Mouse (Mus musculus): Measurements from ENCODE around the gene Wdr4.
"Not testable (repeated sequence)": the region's sequence is repeated elsewhere in the genome, so short reads cannot be mapped to it uniquely, and the experiment has no call there.

Wdr4 gene

DNA sequence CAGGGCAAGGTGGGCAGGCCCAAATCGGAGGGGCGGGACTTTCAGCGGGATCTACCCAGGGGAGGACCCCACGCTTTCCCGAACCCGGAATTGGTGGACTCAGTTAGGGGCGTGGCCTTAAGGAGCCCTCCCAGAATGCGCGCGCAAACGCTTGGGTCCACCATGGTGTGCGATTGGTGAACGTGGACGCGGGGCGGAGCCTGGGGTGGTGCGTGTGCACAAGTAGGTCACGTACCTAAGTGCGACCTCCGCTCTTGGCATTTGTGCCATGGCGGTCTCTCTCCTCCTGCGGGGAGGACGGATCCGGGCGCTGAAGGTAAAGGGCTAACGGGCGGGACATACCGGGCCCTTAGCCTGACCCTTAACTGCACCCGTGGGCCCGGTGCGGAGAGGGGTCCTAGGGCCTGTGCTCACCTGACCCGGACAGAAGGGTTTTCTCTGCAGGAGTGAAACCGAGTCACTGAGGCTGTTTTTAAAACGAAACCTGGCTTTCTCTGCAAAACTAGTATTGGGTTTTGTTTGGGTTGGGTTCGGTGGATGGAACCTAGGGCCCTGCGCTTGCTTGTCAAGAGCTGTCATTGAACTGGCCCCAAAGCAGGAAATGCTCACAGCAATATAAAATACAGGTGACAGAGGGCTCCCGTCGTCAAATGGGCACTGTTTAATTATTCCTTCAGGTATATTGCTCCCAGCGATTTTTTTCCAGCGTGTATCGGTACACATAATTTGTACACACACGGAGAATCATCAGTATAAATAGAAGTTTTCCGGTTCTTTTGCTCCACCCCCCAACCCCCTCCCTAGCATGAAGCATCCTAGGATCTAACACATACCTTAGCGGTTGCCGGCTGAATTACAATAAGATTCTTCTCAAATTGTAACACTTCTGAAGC lies at the start of gene Wdr4, which contains the start of gene Ndufv3:
Gene Wdr4 (minus strand): TSS at position 35 of the 893 bp plus-strand sequence.
Gene Ndufv3 (plus strand): TSS at position 170 of the 893 bp plus-strand sequence.
- POLR2A ChIA-PET = interaction anchor here (0.6 to 3.0 kb wide), 31 partner anchors 8 to 982 kb away, joined by 3 to 19 read pairs (median 4); partner anchors contain the start of genes Pknox1 (in 2 of the 4) and Cbs (in 1 of the 4)
- CTCF ChIA-PET = interaction anchor here (0.5 to 1.8 kb wide), 23 partner anchors 7 to 1180 kb away, joined by 3 to 12 read pairs (median 3); no protein-coding TSS in a partner anchor

DNA sequence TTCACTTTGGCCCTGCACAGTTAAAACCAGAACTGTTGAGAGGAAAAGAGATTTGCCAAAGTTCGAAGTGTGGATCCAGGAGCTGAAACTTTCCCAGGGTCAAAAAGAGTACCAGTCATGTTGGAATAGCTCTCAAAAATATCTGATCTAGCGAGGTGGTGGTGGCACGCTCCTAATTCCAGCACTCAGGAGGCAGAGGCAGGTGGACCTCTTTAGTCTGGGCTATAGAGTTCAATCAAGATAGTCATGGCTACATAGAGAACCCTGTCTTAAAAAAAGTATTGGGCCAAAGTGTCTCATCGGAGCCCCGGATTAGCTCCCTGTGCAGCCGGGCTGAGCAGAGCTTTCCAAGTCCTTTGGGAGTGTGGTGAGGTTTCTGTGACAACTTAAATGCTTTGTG lies 46.5 kb upstream of the Wdr4 start:
- ChIA-PET POLR2A (interaction anchor here (0.6 to 9.5 kb wide), 41 partner anchors 8 to 308 kb away, joined by 3 to 182 read pairs (median 5); partner anchors contain the start of genes Cbs (in 2 of the 4), Wdr4 (in 2 of the 4) and Ndufv3 (in 1 of the 4)), CTCF (interaction anchor here (0.5 to 2.1 kb wide), 7 partner anchors 8 to 74 kb away, joined by 4 to 9 read pairs (median 5); no protein-coding TSS in a partner anchor)

DNA sequence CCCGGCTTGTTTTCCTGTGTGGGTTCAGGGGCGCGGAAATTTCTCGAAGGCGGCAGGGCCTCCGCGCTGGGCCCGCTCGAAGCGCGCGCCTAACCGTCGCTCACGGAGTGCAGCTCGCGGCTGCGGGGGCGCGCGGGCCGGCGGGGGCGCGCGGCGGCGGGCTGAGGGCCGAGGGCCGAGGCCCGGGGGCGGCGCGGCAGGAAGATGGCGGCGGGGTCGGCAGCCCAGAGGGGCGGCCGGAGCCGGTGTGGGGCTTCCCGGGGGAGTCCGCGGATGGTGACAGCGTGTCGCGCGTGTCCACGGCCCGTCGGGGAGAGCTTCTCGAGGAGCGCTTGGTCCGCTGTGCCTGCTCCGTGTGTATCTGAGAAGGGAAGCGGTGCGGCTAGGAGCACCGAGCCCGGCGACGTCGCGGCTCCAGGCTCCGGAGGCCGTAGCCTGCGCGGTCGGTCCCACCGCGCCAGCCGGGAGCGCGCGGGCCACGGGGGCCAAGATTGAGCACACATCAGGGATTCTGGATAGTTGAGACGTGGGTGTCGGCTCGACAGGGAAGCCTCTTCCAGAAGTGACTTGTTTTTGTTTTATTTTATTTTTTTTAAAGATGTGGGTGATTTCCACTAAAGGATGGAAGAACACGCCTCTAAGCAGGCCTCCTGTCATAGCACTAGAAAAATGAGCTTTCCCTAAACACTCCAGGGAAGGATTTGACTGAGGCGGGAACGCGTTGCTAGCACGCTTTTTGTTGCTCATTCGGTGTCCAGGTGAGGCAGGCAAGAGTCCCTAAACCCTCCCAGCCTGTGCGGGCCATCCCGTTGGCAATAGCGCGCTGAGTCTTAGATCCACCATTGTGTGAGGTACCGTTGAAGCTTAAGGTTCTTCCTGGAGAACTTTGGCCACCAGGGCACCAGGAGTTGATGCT lies 45.6 kb upstream of the Wdr4 start:
- CTCF ChIA-PET = interaction anchor here (0.6 to 2.1 kb wide), 12 partner anchors 9 to 446 kb away, joined by 3 to 10 read pairs (median 6); no protein-coding TSS in a partner anchor

DNA sequence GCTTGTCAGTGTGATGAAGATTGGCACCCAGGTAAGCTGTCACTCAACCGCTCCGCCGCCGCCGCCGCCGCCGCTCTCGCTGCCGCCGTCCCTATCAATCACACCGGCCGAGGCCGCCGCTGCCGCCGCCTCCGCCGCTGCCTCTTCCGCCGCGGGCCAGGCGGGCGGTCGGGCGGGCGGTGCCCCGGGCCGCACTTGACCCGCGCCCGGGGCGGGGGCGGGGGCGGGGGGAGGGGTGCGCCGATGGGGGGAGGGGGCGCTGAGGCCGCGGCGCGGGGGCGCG lies 45.0 kb upstream of the Wdr4 start:
- ChIA-PET POLR2A (interaction anchor here (0.5 to 9.5 kb wide), 78 partner anchors 8 to 757 kb away, joined by 3 to 182 read pairs (median 4); partner anchors contain the start of genes Cbs (in 3 of the 4), Ndufv3 (in 2 of the 4), Wdr4 (in 2 of the 4) and Abcg1 (in 1 of the 4)), CTCF (interaction anchor here in 2 of 4 experiments (0.6 to 1.7 kb wide), 5 partner anchors 72 to 446 kb away, joined by 3 to 10 read pairs (median 4); no protein-coding TSS in a partner anchor)

More for the DNA sequence above, 45.6 kb upstream of the Wdr4 start:
- POLR2A ChIA-PET = interaction anchor here (0.6 to 9.5 kb wide), 54 partner anchors 7 to 289 kb away, joined by 3 to 182 read pairs (median 4); partner anchors contain the start of genes Cbs (in 2 of the 4), Wdr4 (in 2 of the 4) and Ndufv3 (in 1 of the 4)

DNA sequence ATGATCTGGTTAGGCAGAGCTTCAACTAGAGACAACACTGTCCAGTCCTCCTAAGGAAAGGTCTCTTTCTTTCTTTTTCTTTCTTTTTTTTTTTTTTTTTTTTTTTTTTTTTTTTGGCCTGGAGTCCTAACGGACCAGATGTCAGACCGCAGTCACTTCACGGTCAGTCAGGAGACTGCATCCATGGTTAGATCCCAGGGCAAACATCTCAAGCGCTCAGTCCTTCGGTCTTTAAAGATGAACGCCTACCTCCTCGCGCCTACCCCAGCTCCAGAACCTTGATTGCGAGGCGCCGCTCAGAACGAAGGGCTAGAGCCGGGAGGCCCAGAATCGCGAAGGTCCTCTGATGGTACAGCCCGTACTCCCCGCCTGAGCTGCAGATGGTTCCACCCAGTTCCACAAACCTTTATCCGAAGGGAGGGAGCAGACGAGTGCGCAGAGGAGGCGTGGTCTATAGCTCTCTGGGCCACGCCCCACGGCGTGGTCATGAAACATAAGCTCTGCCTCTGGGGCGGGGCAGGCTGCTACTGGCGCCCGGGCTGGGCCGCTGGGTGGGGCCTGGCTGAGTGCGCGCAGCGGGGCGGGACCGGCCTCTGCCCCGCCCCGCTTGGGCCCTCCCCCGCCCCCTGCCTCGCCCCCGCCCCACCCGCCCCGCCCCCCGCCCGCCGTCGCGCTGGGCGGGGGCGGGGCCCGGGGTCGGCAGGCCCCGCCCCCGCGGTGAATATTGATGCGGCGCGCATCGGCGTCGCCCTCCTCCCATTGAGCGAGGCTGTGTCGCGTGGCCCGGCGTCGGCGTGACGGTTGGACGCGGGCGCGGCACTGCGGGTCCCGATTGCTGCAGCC lies 44.5 kb upstream of the Wdr4 start, which contains the start of gene Pknox1:
Gene Pknox1 (plus strand): TSS at position 720 of the 843 bp plus-strand sequence.
- POLR2A ChIA-PET = interaction anchor here (0.5 to 9.5 kb wide), 88 partner anchors 8 to 758 kb away, joined by 3 to 182 read pairs (median 4); partner anchors contain the start of genes Cbs (in 3 of the 4), Ndufv3 (in 2 of the 4), Wdr4 (in 2 of the 4) and Abcg1 (in 1 of the 4)
- CTCF ChIA-PET = interaction anchor here in 3 of 4 experiments (0.5 to 1.7 kb wide), 11 partner anchors 9 to 902 kb away, joined by 3 to 10 read pairs (median 3); no protein-coding TSS in a partner anchor

DNA sequence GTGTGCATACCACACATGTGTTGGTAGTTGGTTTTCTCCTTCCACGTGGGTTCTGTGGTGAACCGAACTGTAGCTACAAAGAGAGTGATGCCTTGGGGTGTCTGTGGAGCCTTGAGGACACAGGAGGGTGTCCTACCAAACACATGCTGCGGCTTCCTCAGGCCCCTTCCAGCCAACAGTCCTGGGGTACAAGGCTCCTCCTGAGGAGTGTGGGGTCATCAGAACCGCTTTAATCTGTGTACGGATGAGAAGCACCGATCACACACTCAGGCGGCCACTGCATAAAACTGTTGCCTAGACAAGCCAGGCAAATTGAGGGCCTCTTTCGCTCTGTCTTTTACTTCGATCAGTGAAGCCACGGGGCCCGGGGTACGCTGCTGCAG lies 43.8 kb upstream of the Wdr4 start:
- ChIA-PET POLR2A (interaction anchor here (0.5 to 9.5 kb wide), 73 partner anchors 7 to 759 kb away, joined by 3 to 182 read pairs (median 4); partner anchors contain the start of genes Cbs (in 3 of the 4), Ndufv3 (in 2 of the 4), Wdr4 (in 2 of the 4) and Abcg1 (in 1 of the 4)), CTCF (interaction anchor here in 3 of 4 experiments (0.5 to 1.7 kb wide), 7 partner anchors 10 to 902 kb away, joined by 3 to 10 read pairs (median 3); no protein-coding TSS in a partner anchor)

DNA sequence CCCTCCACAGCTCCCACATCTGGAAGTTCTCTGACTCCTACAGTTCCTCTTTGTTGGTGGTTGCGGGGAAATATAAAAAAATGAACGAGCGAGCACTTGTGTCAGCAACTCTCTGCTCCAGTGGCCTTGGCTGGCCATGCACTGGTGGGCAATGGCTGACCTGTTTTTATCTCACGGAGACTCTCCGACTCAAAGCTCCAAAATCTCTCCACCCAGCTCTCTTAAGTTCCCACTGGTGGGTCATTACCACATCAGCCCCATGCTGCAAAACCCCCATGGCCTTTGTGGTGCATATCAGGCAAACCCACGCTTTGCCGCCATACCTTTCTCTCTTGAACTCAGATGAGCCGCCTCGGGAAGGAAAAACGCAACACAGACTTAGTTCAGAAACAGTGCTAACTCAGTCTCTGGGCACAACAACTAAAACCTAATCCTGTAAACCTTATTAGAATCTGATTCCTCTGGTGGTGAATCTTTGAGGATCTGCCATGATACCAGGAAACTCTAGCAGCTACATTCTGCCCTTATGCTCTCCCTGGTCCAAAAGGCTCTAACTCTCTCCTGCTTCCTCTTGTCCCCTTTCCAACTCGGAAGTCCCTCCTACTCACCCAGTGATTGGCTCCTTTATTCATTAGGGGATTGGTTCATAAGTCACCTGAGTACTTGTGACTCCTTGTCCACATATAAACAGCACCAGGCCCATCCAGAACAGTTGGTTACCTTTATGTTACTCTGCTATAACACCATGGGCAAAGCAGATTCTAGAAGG lies 39.4 kb upstream of the Wdr4 start:
- CTCF ChIA-PET = no interaction called here
- POLR2A ChIA-PET = interaction anchor here in 3 of 4 experiments (0.6 to 5.4 kb wide), 60 partner anchors 8 to 554 kb away, joined by 3 to 52 read pairs (median 4); partner anchors contain the start of genes Cbs (in 2 of the 3), Ndufv3 (in 1 of the 3) and Wdr4 (in 1 of the 3)

DNA sequence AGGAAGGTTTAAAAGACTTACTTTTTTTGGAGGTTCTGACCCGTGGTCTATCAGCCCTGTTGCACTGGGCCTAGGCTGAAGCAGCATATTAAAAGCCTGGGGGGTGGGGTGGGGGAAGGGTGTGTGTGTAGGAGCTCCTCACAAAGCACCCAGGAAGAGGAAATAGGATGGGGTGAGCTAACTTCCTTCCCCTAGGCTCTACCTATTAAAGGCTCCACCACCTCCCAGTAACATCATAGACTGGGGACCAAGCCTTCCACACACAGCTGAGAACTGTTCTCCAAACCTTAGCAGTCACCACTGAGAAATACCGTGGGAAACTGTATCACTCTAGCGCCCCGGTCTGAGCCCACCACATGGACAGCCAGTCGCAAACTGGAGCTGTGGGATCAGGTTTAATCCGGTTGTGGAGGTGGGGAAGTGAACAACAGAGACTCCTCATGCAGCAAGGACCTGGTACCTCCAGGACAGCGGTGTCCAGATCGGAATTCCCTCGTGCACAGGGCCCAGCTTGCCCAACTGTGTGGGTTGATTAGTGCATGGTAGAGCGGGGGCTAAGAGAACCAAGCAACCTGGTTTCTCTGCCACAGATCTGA lies 38.3 kb upstream of the Wdr4 start:
- CTCF ChIA-PET = interaction anchor here in 1 of 4 experiments (0.7 kb wide), 1 partner anchor 68 kb away, joined by 3 read pairs; no protein-coding TSS in a partner anchor
- POLR2A ChIA-PET = interaction anchor here (0.6 to 5.4 kb wide), 56 partner anchors 8 to 287 kb away, joined by 3 to 52 read pairs (median 5); partner anchors contain the start of genes Cbs (in 2 of the 4) and Pde9a (in 1 of the 4)

DNA sequence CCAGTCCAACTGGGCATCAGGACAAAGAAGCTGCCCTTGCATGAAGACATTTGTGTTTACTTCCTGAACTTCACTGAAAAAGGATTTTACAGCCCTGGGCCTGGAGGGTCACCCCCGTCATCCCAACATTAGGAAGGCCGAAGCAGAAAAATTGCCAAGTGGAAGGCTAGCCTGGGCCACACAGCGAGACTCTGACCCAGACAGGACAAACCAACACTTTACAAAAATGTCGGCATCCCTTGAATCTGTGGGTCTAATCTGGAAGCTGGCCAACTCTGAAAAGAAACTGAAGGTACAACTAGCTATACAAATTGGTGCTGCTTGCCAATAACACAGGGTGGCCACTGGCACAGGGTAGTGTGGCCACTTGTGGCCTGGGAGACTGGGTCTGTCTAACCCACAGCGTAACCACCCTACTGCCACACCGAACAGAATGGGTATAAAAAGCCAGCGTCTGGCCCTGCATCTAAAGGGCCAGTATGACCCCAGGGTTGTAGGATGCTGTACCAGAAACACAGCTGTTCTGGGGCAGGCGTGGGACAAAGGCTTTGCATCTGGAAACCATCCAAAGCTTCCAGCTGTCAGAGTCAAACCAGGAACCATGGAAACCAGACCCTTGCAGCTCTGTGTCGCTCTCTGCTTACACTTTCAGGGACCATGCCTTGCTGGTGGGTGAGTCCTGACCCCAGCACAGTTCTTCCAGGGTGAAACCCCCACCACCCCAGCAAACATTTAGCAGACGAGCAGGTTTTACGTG lies 37.5 kb upstream of the Wdr4 start:
- ChIA-PET CTCF (interaction anchor here in 1 of 4 experiments (0.7 kb wide), 1 partner anchor 67 kb away, joined by 3 read pairs; no protein-coding TSS in a partner anchor), POLR2A (interaction anchor here (0.6 to 5.4 kb wide), 45 partner anchors 8 to 263 kb away, joined by 3 to 52 read pairs (median 5); partner anchors contain the start of genes Cbs (in 2 of the 4) and Pde9a (in 1 of the 4))

DNA sequence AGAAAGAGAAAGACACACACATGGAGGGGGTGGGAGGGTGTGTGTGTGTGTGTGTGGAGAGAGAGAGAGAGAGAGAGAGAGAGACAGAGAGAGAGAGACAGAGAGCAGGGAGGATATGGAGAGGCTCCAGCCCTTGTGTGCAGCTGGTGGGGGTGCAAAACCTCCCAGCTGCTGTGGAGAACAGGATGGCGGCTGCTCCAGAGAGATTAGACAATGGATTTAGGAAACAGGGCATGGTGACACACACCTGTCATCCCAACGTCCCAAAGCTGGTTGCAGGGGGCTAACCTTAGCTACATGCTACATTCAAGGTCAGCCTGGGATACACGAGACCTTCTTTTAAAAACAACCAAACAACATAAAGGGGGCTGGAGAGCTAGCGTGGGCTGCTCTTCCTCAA lies 36.5 kb upstream of the Wdr4 start:
- POLR2A ChIA-PET = interaction anchor here in 2 of 4 experiments (0.5 to 5.4 kb wide), 8 partner anchors 8 to 97 kb away, joined by 3 to 40 read pairs (median 4); partner anchors contain the start of gene Pknox1 (in 1 of the 2)

DNA sequence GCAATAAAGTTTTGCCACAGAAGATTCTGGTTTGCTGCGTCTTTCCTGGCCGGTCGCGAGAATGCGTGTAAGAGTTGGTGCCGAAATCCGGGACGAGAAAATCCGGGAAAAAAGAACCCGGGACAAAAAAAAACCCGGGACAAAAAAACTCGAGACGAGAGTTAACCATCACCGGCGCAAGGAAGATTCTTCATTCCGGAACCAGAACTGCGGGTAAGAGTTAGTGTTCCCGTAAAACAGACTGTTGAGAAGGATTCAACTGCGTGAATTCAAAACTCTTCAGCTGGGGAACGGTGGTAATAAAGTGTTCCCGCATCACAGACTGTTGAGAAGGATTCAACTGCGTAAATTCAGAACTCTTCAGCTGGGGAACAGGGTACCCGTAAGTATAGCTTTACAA lies 32.8 kb upstream of the Wdr4 start:
- POLR2A ChIA-PET = interaction anchor here in 3 of 4 experiments (0.8 to 4.4 kb wide), 4 partner anchors 11 to 107 kb away, joined by 3 to 31 read pairs (median 10); partner anchors contain the start of gene Pknox1 (in 1 of the 3)
- CTCF ChIA-PET = not testable (repeated sequence)

More for the DNA sequence above, 36.5 kb upstream of the Wdr4 start:
- CTCF ChIA-PET = no interaction called here

DNA sequence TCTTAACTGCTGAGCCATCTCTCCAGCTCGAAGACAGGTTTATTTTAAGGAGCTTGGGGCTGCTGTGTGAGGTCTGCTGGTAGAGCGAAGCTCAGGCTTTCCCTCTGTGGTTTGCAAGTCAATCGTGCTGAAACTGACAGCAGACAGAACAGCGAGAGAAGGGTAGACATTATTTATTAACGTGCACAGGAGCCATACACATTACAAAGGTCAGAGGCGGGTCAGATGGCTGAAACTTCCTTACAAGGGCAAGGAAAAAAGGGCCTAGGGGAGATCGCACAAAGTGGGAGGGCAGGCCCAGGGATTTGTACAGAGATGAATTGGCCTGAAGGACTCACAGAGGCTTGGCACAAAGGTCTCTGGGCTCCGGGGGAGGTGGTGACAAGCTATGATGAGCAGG lies 29.6 kb upstream of the Wdr4 start:
- CTCF ChIA-PET = interaction anchor here in 1 of 4 experiments (0.6 kb wide), 1 partner anchor 69 kb away, joined by 4 read pairs; no protein-coding TSS in a partner anchor
- POLR2A ChIA-PET = interaction anchor here in 3 of 4 experiments (0.6 to 5.6 kb wide), 18 partner anchors 9 to 261 kb away, joined by 3 to 52 read pairs (median 4); partner anchors contain the start of gene Pknox1 (in 2 of the 3)

DNA sequence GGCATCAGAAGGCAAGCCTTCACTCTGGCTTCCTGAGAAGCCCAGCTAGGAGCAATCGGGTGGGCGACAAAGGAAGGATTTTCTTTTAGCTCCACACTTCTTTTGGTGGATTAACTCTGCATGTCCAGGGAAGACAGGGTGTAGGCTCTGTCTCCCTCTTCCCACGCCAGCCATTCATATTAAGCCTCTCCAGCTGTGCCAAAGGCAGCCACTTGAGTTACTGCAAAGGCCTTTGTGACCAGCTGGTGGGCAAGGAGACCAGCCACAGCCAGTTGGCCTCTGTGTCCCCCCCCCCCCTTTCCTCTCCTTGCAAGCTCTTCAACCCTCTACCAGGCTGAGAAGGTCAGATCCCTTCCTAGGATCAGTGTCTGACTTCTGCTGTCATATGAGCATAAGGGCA lies 28.2 kb upstream of the Wdr4 start:
- ChIA-PET CTCF (interaction anchor here in 1 of 4 experiments (0.7 kb wide), 2 partner anchors 203 to 204 kb away, joined by 3 to 4 read pairs; no protein-coding TSS in a partner anchor), POLR2A (interaction anchor here (0.6 to 5.6 kb wide), 13 partner anchors 11 to 259 kb away, joined by 3 to 52 read pairs (median 5); partner anchors contain the start of genes Pknox1 (in 2 of the 4) and Wdr4 (in 1 of the 4))
